ENCODE assay signal across 12 mouse cellular contexts in the genomic region with DNA sequence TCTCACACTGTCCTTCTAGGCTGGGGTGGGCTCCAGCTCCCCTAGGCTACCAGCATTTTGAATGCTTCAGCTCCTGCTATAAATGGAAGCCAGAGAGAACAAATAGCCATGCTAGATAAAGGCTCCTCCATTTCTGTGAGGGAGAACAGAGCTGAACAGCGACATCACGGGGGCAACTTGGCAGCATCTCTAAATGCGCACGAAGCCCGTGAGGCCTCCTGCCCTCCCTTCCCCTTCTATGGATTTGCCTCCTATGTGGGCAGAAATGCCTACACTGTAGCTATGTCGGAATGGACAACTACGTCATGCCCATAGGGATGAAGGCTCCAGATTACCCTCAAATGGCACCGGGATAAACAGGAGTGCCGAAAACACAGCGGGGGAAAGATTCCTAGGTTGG.
DNase-seq lines count a peak whose midpoint lies in the region; ATAC-seq and TF ChIP-seq lines count a peak whose summit lies in the region.
"Had no signal": no experiment of that assay in that cellular context is flagged by ENCODE, and none has a peak within 500 bp of the region (broad histone marks: within the 10 kb centered on the region; RNA-seq: fewer than 3 reads in every experiment).

No protein-coding gene starts in this region.

- no peaks in the 10 kb centered on the region for H3K27me3 ChIP-seq in heart, adult 2 months (ENCODE audit: control insufficient read depth, insufficient read depth, low read length)
- H3K27me3 ChIP-seq in neural tube, embryonic 13.5 days = no peaks in the 10 kb centered on the region
- no peaks in the 10 kb centered on the region for H3K27me3 ChIP-seq in midbrain, embryonic 15.5 days (replicated peaks)
- H3K27me3 ChIP-seq: embryonic facial prominence, embryonic 13.5 days; forebrain, embryonic 15.5 days; midbrain, embryonic 12.5 days had no signal

- no peak for TF ChIP-seq EP300 in heart, adult 2 months (IDR thresholded peaks at IDR 0.05; ENCODE audit: insufficient read depth, low read depth, low read length)

- H3K27ac ChIP-seq in heart, adult 2 months = peak overlapping the region; percentile 40; the same call in 1 of the 2 replicates
- H3K27ac ChIP-seq in neural tube, embryonic 13.5 days (replicated peaks) = 0 out of 2 replicates have a peak overlapping the region, but pooled peaks have one; percentile 9
- H3K27ac ChIP-seq in midbrain, embryonic 15.5 days = peak overlapping the region; percentile 35; the same call in 1 of the 2 replicates
- H3K27ac ChIP-seq: embryonic facial prominence, embryonic 13.5 days; forebrain, embryonic 15.5 days; midbrain, embryonic 12.5 days had no signal

- H3K4me3 ChIP-seq in heart, adult 2 months = no peak overlapping the region
- no peak overlapping the region for H3K4me3 ChIP-seq in neural tube, embryonic 13.5 days
- no peak overlapping the region for H3K4me3 ChIP-seq in midbrain, embryonic 15.5 days
- H3K4me3 ChIP-seq: embryonic facial prominence, embryonic 13.5 days; forebrain, embryonic 15.5 days; midbrain, embryonic 12.5 days had no signal

- H3K36me3 ChIP-seq in heart, adult 2 months (ENCODE audit: control insufficient read depth, insufficient read depth, low read length) = no peaks in the 10 kb centered on the region
- H3K36me3 ChIP-seq in neural tube, embryonic 13.5 days = peaks cover 83% of the 10 kb centered on the region
- peaks cover 11% of the 10 kb centered on the region; the same call in 1 of the 2 replicates for H3K36me3 ChIP-seq in midbrain, embryonic 15.5 days (replicated peaks)

- no peaks in the 10 kb centered on the region for H3K9me3 ChIP-seq in neural tube, embryonic 13.5 days
- H3K9me3 ChIP-seq in midbrain, embryonic 15.5 days = no peaks in the 10 kb centered on the region
- H3K9me3 ChIP-seq: embryonic facial prominence, embryonic 13.5 days; forebrain, embryonic 15.5 days; midbrain, embryonic 12.5 days had no signal

- peak in 1 of 2 experiments; percentile 31 for DNase-seq in heart, adult 2 months
- no peak for DNase-seq in heart, postnatal 25 days (ENCODE audit: low spot score)
- no peak for DNase-seq in neural tube, embryonic 10.5 days (ENCODE audit: extremely low spot score, low spot score)
- no peak for DNase-seq in gastrocnemius, postnatal 4 days (ENCODE audit: low spot score in 2 of 2)
- DNase-seq in urinary bladder, postnatal 10 days (ENCODE audit: low spot score) = no peak
- DNase-seq: cerebellum, adult 9-11 months; kidney, postnatal 10 days had no signal

- no peak for TF ChIP-seq CTCF in heart, adult 2 months (IDR thresholded peaks at IDR 0.05)

- intact Hi-C loops in heart, adult 2 months (cut with DNase I) = loop anchor here (10.0 kb wide), 1 partner anchor 747 kb away; no protein-coding TSS in a partner anchor
- intact Hi-C loops in heart, postnatal 25 days (cut with DNase I) = no loop called here

- H3K4me2 ChIP-seq in neural tube, embryonic 13.5 days = no peak overlapping the region
- H3K4me2 ChIP-seq in midbrain, embryonic 15.5 days = no peak overlapping the region
- H3K4me2 ChIP-seq: embryonic facial prominence, embryonic 13.5 days; forebrain, embryonic 15.5 days; midbrain, embryonic 12.5 days had no signal

- peaks cover 4% of the 10 kb centered on the region for H3K4me1 ChIP-seq in heart, adult 2 months (ENCODE audit: control insufficient read depth, insufficient read depth, low read length)
- peaks cover 38% of the 10 kb centered on the region for H3K4me1 ChIP-seq in neural tube, embryonic 13.5 days (replicated peaks)
- peaks cover 8% of the 10 kb centered on the region for H3K4me1 ChIP-seq in midbrain, embryonic 15.5 days
- H3K4me1 ChIP-seq: embryonic facial prominence, embryonic 13.5 days; midbrain, embryonic 12.5 days had no signal

- no peak overlapping the region for H3K9ac ChIP-seq in heart, adult 2 months (ENCODE audit: low read depth, low read length)
- H3K9ac ChIP-seq in neural tube, embryonic 13.5 days = peak overlapping the region; percentile 49; the same call in 1 of the 2 replicates
- H3K9ac ChIP-seq in midbrain, embryonic 15.5 days = no peak overlapping the region
- H3K9ac ChIP-seq: forebrain, embryonic 15.5 days; midbrain, embryonic 12.5 days had no signal

- no peak for ATAC-seq in neural tube, embryonic 13.5 days (ENCODE audit: low read depth)
- ATAC-seq in midbrain, embryonic 15.5 days (replicated peaks) = no peak
- ATAC-seq: forebrain, embryonic 15.5 days had no signal

- no peaks in the 10 kb centered on the region; the same call in 1 of the 2 replicates for H3K79me2 ChIP-seq in heart, adult 2 months (replicated peaks; ENCODE audit: control insufficient read depth, insufficient read depth, low read length)

- TF ChIP-seq POLR2A in heart, adult 2 months (IDR thresholded peaks at IDR 0.05; ENCODE audit: insufficient read depth, low read depth, low read length) = no peak

- 64% methylated on average over 10 of the region's 10 CpGs for WGBS in heart, adult 2 months
- WGBS in neural tube, embryonic 13.5 days = 92% methylated on average over 10 of the region's 10 CpGs
- 86% methylated on average over 10 of the region's 10 CpGs for WGBS in midbrain, embryonic 15.5 days
